In the genomic region with DNA sequence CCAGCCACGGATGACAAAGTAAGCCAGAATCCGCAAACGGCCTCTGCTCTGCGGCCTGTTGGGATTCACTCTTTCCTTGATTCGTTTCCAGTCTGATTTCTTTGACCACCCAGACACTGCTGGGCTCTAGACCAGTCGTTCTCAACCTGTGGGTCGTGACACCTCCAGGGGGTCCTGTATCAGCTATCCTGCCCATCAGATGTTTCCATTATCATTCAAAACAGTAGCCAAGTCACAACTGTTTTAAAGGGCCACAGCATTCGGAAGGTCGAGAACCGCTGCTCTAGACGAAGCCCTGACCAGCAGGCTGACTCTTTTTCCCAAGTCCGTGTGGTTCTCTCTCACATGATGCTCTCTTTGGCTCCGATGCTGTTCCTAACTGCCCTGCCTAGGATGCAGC, we compare ENCODE assay signal across 22 mouse cellular contexts. TPM values are rescaled to one million over a fixed set of nuclear protein-coding genes. Genes with fewer than 3 reads are reported as not detected.
A peak's percentile ranks its signal among the peaks of the same experiment; 100 is the strongest.
DNase-seq lines count a peak whose midpoint lies in the region; ATAC-seq and TF ChIP-seq lines count a peak whose summit lies in the region.
"Had no signal": no experiment of that assay in that cellular context is flagged by ENCODE, and none has a peak within 500 bp of the region (broad histone marks: within the 10 kb centered on the region; RNA-seq: fewer than 3 reads in every experiment).

No protein-coding gene starts in this region.

- no peaks in the 10 kb centered on the region for H3K9me3 ChIP-seq in midbrain, embryonic 10.5 days (replicated peaks)
- H3K9me3 ChIP-seq in midbrain, postnatal 0 days (ENCODE audit: low read length) = no peaks in the 10 kb centered on the region
- no peaks in the 10 kb centered on the region for H3K9me3 ChIP-seq in heart, embryonic 12.5 days (replicated peaks)
- H3K9me3 ChIP-seq: embryonic facial prominence, embryonic 10.5 days; embryonic facial prominence, embryonic 12.5 days; forebrain, embryonic 13.5 days; forebrain, embryonic 15.5 days had no signal

- H3K9ac ChIP-seq in midbrain, postnatal 0 days (replicated peaks; ENCODE audit: low read length, poor library complexity, severe bottlenecking) = no peak overlapping the region
- H3K9ac ChIP-seq in heart, embryonic 12.5 days = no peak overlapping the region
- H3K9ac ChIP-seq: embryonic facial prominence, embryonic 12.5 days; forebrain, embryonic 13.5 days; forebrain, embryonic 15.5 days; forebrain, postnatal 0 days had no signal

- no peak for ATAC-seq in midbrain, postnatal 0 days (ENCODE audit: low FRiP score)
- no peak for ATAC-seq in heart, embryonic 12.5 days (ENCODE audit: insufficient number of reproducible peaks, low FRiP score)
- ATAC-seq: activated CD4-positive, CD25-positive, alpha-beta regulatory T cell, adult 4 months; forebrain, embryonic 13.5 days; forebrain, embryonic 15.5 days; forebrain, postnatal 0 days; Patski had no signal

- H3K36me3 ChIP-seq in midbrain, embryonic 10.5 days = peaks cover 18% of the 10 kb centered on the region
- no peaks in the 10 kb centered on the region for H3K36me3 ChIP-seq in midbrain, postnatal 0 days (ENCODE audit: insufficient read depth, low read length)
- no peaks in the 10 kb centered on the region for H3K36me3 ChIP-seq in heart, embryonic 12.5 days
- H3K36me3 ChIP-seq: embryonic facial prominence, embryonic 10.5 days; embryonic facial prominence, embryonic 12.5 days; forebrain, embryonic 15.5 days; G1E had no signal

- no peak for DNase-seq in midbrain, embryonic 10.5 days (ENCODE audit: low spot score)
- no peak for DNase-seq in midbrain, postnatal 0 days (ENCODE audit: low spot score)
- peak; percentile 27 for DNase-seq in R1 (ENCODE audit: low read depth, low spot score)
- DNase-seq in neural tube, embryonic 10.5 days (ENCODE audit: extremely low spot score, low spot score) = no peak
- DNase-seq: adrenal gland, adult 8-10 months; adrenal gland, postnatal 14 days; adrenal gland, postnatal 36 days; cerebellum, adult 11-12 months; cerebellum, adult 2 months; cerebellum, adult 9-10 months; cerebellum, postnatal 10 days; cerebellum, postnatal 25 days; forebrain, postnatal 0 days had no signal

- H3K27me3 ChIP-seq in midbrain, embryonic 10.5 days (ENCODE audit: low read depth, poor library complexity, severe bottlenecking) = peaks cover 72% of the 10 kb centered on the region
- no peaks in the 10 kb centered on the region; the same call in 1 of the 2 replicates for H3K27me3 ChIP-seq in midbrain, postnatal 0 days (ENCODE audit: insufficient read depth, low read length)
- peaks cover 33% of the 10 kb centered on the region for H3K27me3 ChIP-seq in heart, embryonic 12.5 days (replicated peaks)

- peaks cover 48% of the 10 kb centered on the region for H3K4me1 ChIP-seq in midbrain, embryonic 10.5 days
- no peaks in the 10 kb centered on the region for H3K4me1 ChIP-seq in midbrain, postnatal 0 days (ENCODE audit: insufficient read depth, low read length)
- 0 out of 2 replicates have a peak, but pooled peaks cover 6% of the 10 kb centered on the region for H3K4me1 ChIP-seq in heart, embryonic 12.5 days (replicated peaks)

- H3K4me2 ChIP-seq in midbrain, postnatal 0 days (ENCODE audit: low read depth, low read length, poor library complexity, severe bottlenecking) = no peak overlapping the region
- no peak overlapping the region for H3K4me2 ChIP-seq in heart, embryonic 12.5 days
- H3K4me2 ChIP-seq: embryonic facial prominence, embryonic 12.5 days; forebrain, embryonic 13.5 days; forebrain, embryonic 15.5 days had no signal

- H3K4me3 ChIP-seq in midbrain, embryonic 10.5 days = no peak overlapping the region
- no peak overlapping the region for H3K4me3 ChIP-seq in midbrain, postnatal 0 days (ENCODE audit: low read depth, low read length)
- no peak overlapping the region for H3K4me3 ChIP-seq in heart, embryonic 12.5 days
- H3K4me3 ChIP-seq: embryonic facial prominence, embryonic 10.5 days; embryonic facial prominence, embryonic 12.5 days; forebrain, embryonic 13.5 days; forebrain, embryonic 15.5 days had no signal

- no peak for TF ChIP-seq CTCF in midbrain, postnatal 0 days (IDR thresholded peaks at IDR 0.05)

- H3K27ac ChIP-seq in midbrain, embryonic 10.5 days (replicated peaks) = peak overlapping the region; percentile 68
- no peak overlapping the region for H3K27ac ChIP-seq in midbrain, postnatal 0 days (ENCODE audit: low read depth, low read length)
- H3K27ac ChIP-seq in heart, embryonic 12.5 days (ENCODE audit: poor library complexity, severe bottlenecking) = no peak overlapping the region
- H3K27ac ChIP-seq: embryonic facial prominence, embryonic 10.5 days; embryonic facial prominence, embryonic 12.5 days; forebrain, embryonic 13.5 days; forebrain, embryonic 15.5 days had no signal

- 85% methylated on average over 13 of the region's 13 CpGs for WGBS in midbrain, embryonic 10.5 days
- 82% methylated on average over 13 of the region's 13 CpGs for WGBS in midbrain, postnatal 0 days
- WGBS in heart, embryonic 12.5 days = 82% methylated on average over 13 of the region's 13 CpGs

RNA-seq across cellular contexts. Expression of gene Fzd10, which starts 7.2 kb away (rescaled TPM):
- 14.0 and 15.0 TPM in 2 replicates for polyA plus RNA-seq in midbrain, embryonic 10.5 days (2016; fragmentation: Nextera tagmentation; extraction: Ambion mirVana)
- total RNA-seq in midbrain, postnatal 0 days (2014; rRNA removed) = 19.6 and 20.8 TPM in 2 replicates
- 2.7 and 3.3 TPM in 2 replicates for polyA plus RNA-seq in midbrain, postnatal 0 days (2015; fragmentation: Nextera tagmentation; extraction: Ambion mirVana)
- polyA plus RNA-seq in heart, embryonic 12.5 days (2016; fragmentation: Nextera tagmentation; extraction: Ambion mirVana) = 0.42 and 0.50 TPM in 2 replicates
- polyA plus RNA-seq: activated CD4-positive, CD25-positive, alpha-beta regulatory T cell, adult 4 months; C2C12; G1E; Patski had no signal
